Mouse (Mus musculus): Measurements from ENCODE around the gene Rere. TPM values are rescaled to one million over a fixed set of nuclear protein-coding genes. Genes with fewer than 3 reads are reported as not detected.

The Rere gene
- total and polyA plus RNA-seq, 3 experiments, result 3.1 to 36.5 (median 8.7) TPM

DNA sequence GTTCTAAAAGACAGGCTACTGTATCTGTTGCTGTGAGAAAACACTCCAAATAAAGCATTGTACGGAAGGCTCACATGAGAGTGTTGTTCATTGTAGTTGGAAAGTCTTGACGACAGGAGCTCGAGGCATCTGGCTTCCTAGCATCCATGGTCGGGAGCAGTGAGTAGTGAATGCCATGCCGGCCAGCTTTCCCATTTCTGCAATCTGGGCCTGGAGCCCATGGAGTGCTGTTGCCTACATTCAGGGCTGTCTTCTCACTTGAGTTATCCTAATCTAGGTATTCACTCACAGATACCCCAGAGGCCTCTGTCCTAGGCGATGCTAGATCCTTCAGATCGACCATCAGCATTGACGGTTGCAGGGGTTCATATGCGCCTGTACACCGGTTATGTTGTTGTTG lies 160.5 kb downstream of the Rere start:
- DNase-seq (ENCODE audit: extremely low read depth), result no peak
- dilution Hi-C loops (cut with MboI; ENCODE audit: extremely low pct_ligation_motif_present, extremely low pct_unique_long_range_greater_than_20kb, low sequenced_read_pairs) (no loop called here), in situ Hi-C loops (cut with MboI; ENCODE audit: low pct_ligation_motif_present, low pct_unique_long_range_greater_than_20kb, low sequenced_read_pairs) (no loop called here)
- H3K79me2 ChIP-seq (replicated peaks; ENCODE audit: control insufficient read depth, extremely low read depth, insufficient read depth, poor library complexity, severe bottlenecking), result no peaks in the 10 kb centered on the region
- no peak overlapping the region for H3K27ac ChIP-seq (ENCODE audit: insufficient read depth, low read depth)
- peaks cover 0 to 29% of the 10 kb centered on the region in 2 experiments; a peak in 2 of 4 replicates for H3K4me1 ChIP-seq (ENCODE audit: control insufficient read depth in 1 of 2, insufficient read depth in 2 of 2)
- no peak overlapping the region for H3K4me2 ChIP-seq (ENCODE audit: insufficient read depth, low read depth, poor library complexity, severe bottlenecking)
- H3K9me3 ChIP-seq (replicated peaks; ENCODE audit: low read length), result no peaks in the 10 kb centered on the region
- peaks cover 9 to 49% of the 10 kb centered on the region in 2 experiments for H3K36me3 ChIP-seq (replicated peaks in 1 of 2; ENCODE audit: control insufficient read depth in 1 of 2, insufficient read depth in 1 of 2, low read length in 1 of 2)
- H3K27me3 ChIP-seq (replicated peaks), result no peaks in the 10 kb centered on the region
- H3K4me3 ChIP-seq (replicated peaks in 1 of 3; ENCODE audit: low read depth in 2 of 3, low read length in 2 of 3, poor library complexity in 1 of 3), result no peak overlapping the region
- TF ChIP-seq MAX (IDR thresholded peaks at IDR 0.05; ENCODE audit: low read length), result no peak
- TF ChIP-seq ELF1 (IDR thresholded peaks at IDR 0.05; ENCODE audit: low read depth, low read length), result no peak
- TF ChIP-seq NELFE (IDR thresholded peaks at IDR 0.05; ENCODE audit: low read depth, low read length), result no peak
- no peak for TF ChIP-seq MYC (IDR thresholded peaks at IDR 0.05; ENCODE audit: low read depth, low read length)
- TF ChIP-seq TCF12 (IDR thresholded peaks at IDR 0.05; ENCODE audit: low read depth, low read length), result no peak
- TF ChIP-seq HCFC1 (IDR thresholded peaks at IDR 0.05; ENCODE audit: low read depth, low read length), result no peak
- no peak for TF ChIP-seq KAT2A (IDR thresholded peaks at IDR 0.05; ENCODE audit: insufficient replicate concordance, low read length)
- H3K9ac ChIP-seq (ENCODE audit: insufficient read depth, low read depth), result no peak overlapping the region

DNA sequence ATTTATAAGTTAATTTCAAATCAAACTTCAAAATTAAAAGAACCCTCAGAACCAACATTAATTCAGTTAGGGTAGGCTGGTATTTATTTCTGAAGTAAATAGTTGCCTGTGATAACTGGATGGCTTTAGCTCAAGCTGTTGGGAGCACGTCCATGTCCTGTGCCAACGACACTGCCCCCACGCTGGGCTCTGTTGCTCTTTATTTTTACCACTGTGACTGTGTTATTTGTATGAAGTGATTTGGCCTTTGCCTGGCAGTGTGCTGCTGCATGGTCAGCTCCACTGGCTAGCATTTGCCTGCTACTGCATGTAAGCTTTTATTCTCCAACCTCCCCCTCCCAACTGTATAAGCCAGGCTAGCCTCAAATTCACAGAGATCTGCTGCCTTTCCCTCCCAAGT lies 162.6 kb downstream of the Rere start:
- DNase-seq (ENCODE audit: extremely low read depth), result no peak
- no peaks in the 10 kb centered on the region for H3K9me3 ChIP-seq (replicated peaks; ENCODE audit: low read length)
- no peaks in the 10 kb centered on the region for H3K79me2 ChIP-seq (replicated peaks; ENCODE audit: control insufficient read depth, extremely low read depth, insufficient read depth, poor library complexity, severe bottlenecking)
- TF ChIP-seq MAZ (IDR thresholded peaks at IDR 0.05; ENCODE audit: low read depth, low read length) (no peak), SIN3A (IDR thresholded peaks at IDR 0.05; ENCODE audit: low read length) (no peak), HCFC1 (IDR thresholded peaks at IDR 0.05; ENCODE audit: low read depth, low read length) (no peak)
- no peak overlapping the region for H3K4me2 ChIP-seq (ENCODE audit: insufficient read depth, low read depth, poor library complexity, severe bottlenecking)
- H3K27me3 ChIP-seq (replicated peaks), result no peaks in the 10 kb centered on the region
- H3K36me3 ChIP-seq (replicated peaks in 1 of 2; ENCODE audit: control insufficient read depth in 1 of 2, insufficient read depth in 1 of 2, low read length in 1 of 2), result peaks cover 9 to 50% of the 10 kb centered on the region in 2 experiments
- H3K4me3 ChIP-seq (replicated peaks in 1 of 3; ENCODE audit: low read depth in 2 of 3, low read length in 2 of 3, poor library complexity in 1 of 3), result no peak overlapping the region
- H3K4me1 ChIP-seq (ENCODE audit: control insufficient read depth in 1 of 2, insufficient read depth in 2 of 2), result peaks cover 0 to 29% of the 10 kb centered on the region in 2 experiments; a peak in 2 of 4 replicates
- no peak overlapping the region for H3K27ac ChIP-seq (ENCODE audit: insufficient read depth, low read depth)
- dilution Hi-C loops (cut with MboI; ENCODE audit: extremely low pct_ligation_motif_present, extremely low pct_unique_long_range_greater_than_20kb, low sequenced_read_pairs) (no loop called here), in situ Hi-C loops (cut with MboI; ENCODE audit: low pct_ligation_motif_present, low pct_unique_long_range_greater_than_20kb, low sequenced_read_pairs) (no loop called here)
- no peak overlapping the region for H3K9ac ChIP-seq (ENCODE audit: insufficient read depth, low read depth)

DNA sequence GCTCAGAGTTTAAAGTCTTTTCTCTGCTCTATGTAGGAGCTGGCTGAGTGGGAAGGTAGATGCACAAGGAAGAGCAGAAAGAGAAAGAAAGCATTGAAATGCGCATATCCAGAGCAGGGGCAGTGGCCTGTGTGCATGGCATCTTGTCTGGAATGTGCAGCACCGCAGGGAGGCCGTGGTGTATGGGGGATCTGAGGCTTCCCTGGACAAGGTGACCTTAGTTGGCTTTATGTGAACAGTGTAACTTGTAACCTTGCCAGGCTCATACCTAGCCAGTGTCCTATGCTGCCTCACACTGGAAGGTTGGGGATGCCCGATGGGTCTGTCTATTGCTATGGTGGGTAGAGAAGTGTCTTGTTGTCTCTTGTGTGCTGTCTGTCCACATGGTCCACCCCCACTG lies 165.2 kb downstream of the Rere start:
- Histone ChIP-seq H3K9ac (ENCODE audit: insufficient read depth, low read depth) (no peak overlapping the region), H3K9me3 (replicated peaks; ENCODE audit: low read length) (no peaks in the 10 kb centered on the region), H3K4me3 (replicated peaks in 1 of 3; ENCODE audit: low read depth in 2 of 3, low read length in 2 of 3, poor library complexity in 1 of 3) (no peak overlapping the region), H3K79me2 (replicated peaks; ENCODE audit: control insufficient read depth, extremely low read depth, insufficient read depth, poor library complexity, severe bottlenecking) (no peaks in the 10 kb centered on the region), H3K4me1 (ENCODE audit: control insufficient read depth in 1 of 2, insufficient read depth in 2 of 2) (peaks cover 0 to 22% of the 10 kb centered on the region in 2 experiments; a peak in 2 of 4 replicates), H3K36me3 (replicated peaks in 1 of 2; ENCODE audit: control insufficient read depth in 1 of 2, insufficient read depth in 1 of 2, low read length in 1 of 2) (peaks cover 6 to 36% of the 10 kb centered on the region in 2 experiments), H3K4me2 (ENCODE audit: insufficient read depth, low read depth, poor library complexity, severe bottlenecking) (no peak overlapping the region), H3K27me3 (replicated peaks) (no peaks in the 10 kb centered on the region), H3K27ac (ENCODE audit: insufficient read depth, low read depth) (no peak overlapping the region)
- TF ChIP-seq KAT2A (IDR thresholded peaks at IDR 0.05; ENCODE audit: insufficient replicate concordance, low read length) (no peak), MAFK (IDR thresholded peaks at IDR 0.05; ENCODE audit: insufficient replicate concordance, low read length) (no peak), MXI1 (IDR thresholded peaks at IDR 0.05; ENCODE audit: low read depth, low read length) (no peak), ZKSCAN1 (IDR thresholded peaks at IDR 0.05; ENCODE audit: borderline replicate concordance, low read depth, low read length) (no peak), USF1 (IDR thresholded peaks at IDR 0.05; ENCODE audit: low read depth, low read length) (no peak), NELFE (IDR thresholded peaks at IDR 0.05; ENCODE audit: low read depth, low read length) (no peak), RAD21 (IDR thresholded peaks at IDR 0.05; ENCODE audit: low read depth, low read length) (no peak), CHD2 (IDR thresholded peaks at IDR 0.05; ENCODE audit: low read length) (no peak), ZMIZ1 (IDR thresholded peaks at IDR 0.05; ENCODE audit: low read depth, low read length) (no peak), MAZ (IDR thresholded peaks at IDR 0.05; ENCODE audit: low read depth, low read length) (no peak), SIN3A (IDR thresholded peaks at IDR 0.05; ENCODE audit: low read length) (no peak), JUN (IDR thresholded peaks at IDR 0.05; ENCODE audit: insufficient read depth, low read depth, low read length) (no peak), NRF1 (IDR thresholded peaks at IDR 0.05; ENCODE audit: low read depth, low read length) (no peak)
- dilution Hi-C loops (cut with MboI; ENCODE audit: extremely low pct_ligation_motif_present, extremely low pct_unique_long_range_greater_than_20kb, low sequenced_read_pairs), result no loop called here
- in situ Hi-C loops (cut with MboI; ENCODE audit: low pct_ligation_motif_present, low pct_unique_long_range_greater_than_20kb, low sequenced_read_pairs), result no loop called here
- no peak for DNase-seq (ENCODE audit: extremely low read depth)

All from CH12.LX (cell line).